Mouse (Mus musculus): ENCODE data around the gene Lhpp. TPM values are rescaled to one million over a fixed set of nuclear protein-coding genes. Genes with fewer than 3 reads are reported as not detected.

Gene Lhpp
- 25.5 and 28.9 TPM in 2 replicates for polyA plus RNA-seq (2015; fragmentation: Nextera tagmentation; extraction: Ambion mirVana)

- H3K27me3 ChIP-seq (replicated peaks) = peaks cover 12% of the 10 kb centered on the region
- H3K9ac ChIP-seq = peak within 1 kb of the TSS; percentile 80
- H3K4me2 ChIP-seq = peak within 1 kb of the TSS; percentile 73
- ATAC-seq (ENCODE audit: extremely low read depth, insufficient number of reproducible peaks, low FRiP score, low TSS enrichment) = peak; percentile 70
- no peaks in the 10 kb centered on the region for H3K9me3 ChIP-seq
- H3K4me1 ChIP-seq = peaks cover 12% of the 10 kb centered on the region
- WGBS = 7% methylated on average over 44 of the region's 44 CpGs
- H3K36me3 ChIP-seq = no peaks in the 10 kb centered on the region
- peak within 1 kb of the TSS; percentile 65 for H3K4me3 ChIP-seq
- H3K27ac ChIP-seq (replicated peaks) = no peak within 1 kb of the TSS
Observed at GRCm38 (mm10) chr7:132610468-132611318, at the start of gene Lhpp. Gene Lhpp, plus strand, starts transcription at chr7:132610638.

- WGBS = 20% methylated on average over 1 of the region's 1 CpGs
- H3K4me1 ChIP-seq = peaks cover 19% of the 10 kb centered on the region
- no peak overlapping the region for H3K4me3 ChIP-seq
- H3K27ac ChIP-seq (replicated peaks) = no peak overlapping the region
- H3K4me2 ChIP-seq = no peak overlapping the region
- ATAC-seq (ENCODE audit: extremely low read depth, insufficient number of reproducible peaks, low FRiP score, low TSS enrichment) = no peak
- H3K9me3 ChIP-seq = no peaks in the 10 kb centered on the region
- H3K36me3 ChIP-seq = peaks cover 84% of the 10 kb centered on the region
- no peaks in the 10 kb centered on the region for H3K27me3 ChIP-seq (replicated peaks)
- no peak overlapping the region for H3K9ac ChIP-seq
Observed at GRCm38 (mm10) chr7:132565831-132566230, 44.6 kb upstream of the Lhpp start.

GRCm38 (mm10) chr7:132568817-132569216, 41.6 kb upstream of the Lhpp start:
- Histone ChIP-seq H3K4me1 (peaks cover 46% of the 10 kb centered on the region), H3K27me3 (replicated peaks) (no peaks in the 10 kb centered on the region), H3K9ac (no peak overlapping the region), H3K4me2 (no peak overlapping the region), H3K4me3 (no peak overlapping the region), H3K9me3 (no peaks in the 10 kb centered on the region), H3K27ac (replicated peaks) (no peak overlapping the region), H3K36me3 (peaks cover 54% of the 10 kb centered on the region)
- no peak for ATAC-seq (ENCODE audit: extremely low read depth, insufficient number of reproducible peaks, low FRiP score, low TSS enrichment)
- WGBS = 93% methylated on average over 6 of the region's 6 CpGs

- 32% methylated on average over 5 of the region's 5 CpGs for WGBS
- peaks cover 57% of the 10 kb centered on the region for H3K4me1 ChIP-seq
- H3K4me2 ChIP-seq = peak overlapping the region; percentile 17
- no peaks in the 10 kb centered on the region for H3K9me3 ChIP-seq
- ATAC-seq (ENCODE audit: extremely low read depth, insufficient number of reproducible peaks, low FRiP score, low TSS enrichment) = peak; percentile 59; the same call in 1 of the 2 replicates
- peak overlapping the region; percentile 80 for H3K27ac ChIP-seq (replicated peaks)
- peak overlapping the region; percentile 67 for H3K9ac ChIP-seq
- no peak overlapping the region for H3K4me3 ChIP-seq
- H3K36me3 ChIP-seq = peaks cover 42% of the 10 kb centered on the region
- no peaks in the 10 kb centered on the region for H3K27me3 ChIP-seq (replicated peaks)
Observed at GRCm38 (mm10) chr7:132570071-132570470, 40.4 kb upstream of the Lhpp start.

GRCm38 (mm10) chr7:132571481-132571880, 39.0 kb upstream of the Lhpp start:
- Histone ChIP-seq H3K9ac (no peak overlapping the region), H3K27me3 (replicated peaks) (no peaks in the 10 kb centered on the region), H3K4me1 (peaks cover 61% of the 10 kb centered on the region), H3K36me3 (peaks cover 34% of the 10 kb centered on the region), H3K4me3 (no peak overlapping the region), H3K27ac (replicated peaks) (0 out of 2 replicates have a peak overlapping the region, but pooled peaks have one; percentile 16), H3K9me3 (no peaks in the 10 kb centered on the region), H3K4me2 (peak overlapping the region; percentile 20)
- no peak for ATAC-seq (ENCODE audit: extremely low read depth, insufficient number of reproducible peaks, low FRiP score, low TSS enrichment)
- WGBS = 72% methylated on average over 8 of the region's 8 CpGs

GRCm38 (mm10) chr7:132572738-132573137, 37.7 kb upstream of the Lhpp start:
- peak overlapping the region; percentile 16; the same call in 1 of the 2 replicates for H3K4me2 ChIP-seq
- peak overlapping the region; percentile 65 for H3K27ac ChIP-seq (replicated peaks)
- no peak overlapping the region for H3K4me3 ChIP-seq
- no peaks in the 10 kb centered on the region; the same call in 1 of the 2 replicates for H3K27me3 ChIP-seq (replicated peaks)
- WGBS = 60% methylated on average over 3 of the region's 3 CpGs
- peaks cover 22% of the 10 kb centered on the region for H3K36me3 ChIP-seq
- H3K4me1 ChIP-seq = peaks cover 67% of the 10 kb centered on the region
- H3K9ac ChIP-seq = no peak overlapping the region
- no peak for ATAC-seq (ENCODE audit: extremely low read depth, insufficient number of reproducible peaks, low FRiP score, low TSS enrichment)
- H3K9me3 ChIP-seq = no peaks in the 10 kb centered on the region

GRCm38 (mm10) chr7:132573205-132573604, 37.2 kb upstream of the Lhpp start:
- no peaks in the 10 kb centered on the region; the same call in 1 of the 2 replicates for H3K27me3 ChIP-seq (replicated peaks)
- H3K4me3 ChIP-seq = no peak overlapping the region
- peaks cover 67% of the 10 kb centered on the region for H3K4me1 ChIP-seq
- no peak for ATAC-seq (ENCODE audit: extremely low read depth, insufficient number of reproducible peaks, low FRiP score, low TSS enrichment)
- WGBS = 69% methylated on average over 6 of the region's 6 CpGs
- H3K36me3 ChIP-seq = peaks cover 17% of the 10 kb centered on the region
- peak overlapping the region; percentile 65 for H3K27ac ChIP-seq (replicated peaks)
- H3K9ac ChIP-seq = no peak overlapping the region
- H3K4me2 ChIP-seq = peak overlapping the region; percentile 16; the same call in 1 of the 2 replicates
- no peaks in the 10 kb centered on the region for H3K9me3 ChIP-seq

- Histone ChIP-seq H3K27ac (replicated peaks) (no peak overlapping the region), H3K4me3 (no peak overlapping the region), H3K9me3 (no peaks in the 10 kb centered on the region; the same call in 1 of the 2 replicates), H3K27me3 (replicated peaks) (no peaks in the 10 kb centered on the region; the same call in 1 of the 2 replicates), H3K4me2 (peak overlapping the region; percentile 74), H3K9ac (no peak overlapping the region), H3K4me1 (peaks cover 62% of the 10 kb centered on the region), H3K36me3 (peaks cover 3% of the 10 kb centered on the region)
- WGBS = 91% methylated on average over 5 of the region's 5 CpGs
- no peak for ATAC-seq (ENCODE audit: extremely low read depth, insufficient number of reproducible peaks, low FRiP score, low TSS enrichment)
Observed at GRCm38 (mm10) chr7:132574646-132575045, 35.8 kb upstream of the Lhpp start.

- ATAC-seq (ENCODE audit: extremely low read depth, insufficient number of reproducible peaks, low FRiP score, low TSS enrichment) = peak; percentile 77
- no peaks in the 10 kb centered on the region; the same call in 1 of the 2 replicates for H3K27me3 ChIP-seq (replicated peaks)
- peak overlapping the region; percentile 98 for H3K27ac ChIP-seq (replicated peaks)
- H3K4me1 ChIP-seq = peaks cover 53% of the 10 kb centered on the region
- WGBS = 0% methylated on average over 12 of the region's 13 CpGs
- H3K4me3 ChIP-seq = peak overlapping the region; percentile 81
- H3K36me3 ChIP-seq = no peaks in the 10 kb centered on the region
- no peaks in the 10 kb centered on the region; the same call in 1 of the 2 replicates for H3K9me3 ChIP-seq
- H3K4me2 ChIP-seq = peak overlapping the region; percentile 74
- H3K9ac ChIP-seq = peak overlapping the region; percentile 92
Observed at GRCm38 (mm10) chr7:132575623-132576022, 34.8 kb upstream of the Lhpp start.

- Histone ChIP-seq H3K27ac (replicated peaks) (peak within 1 kb of the TSS; percentile 98), H3K27me3 (replicated peaks) (no peaks in the 10 kb centered on the region; the same call in 1 of the 2 replicates), H3K9ac (peak within 1 kb of the TSS; percentile 92), H3K4me1 (peaks cover 48% of the 10 kb centered on the region), H3K4me2 (peak within 1 kb of the TSS; percentile 74), H3K9me3 (no peaks in the 10 kb centered on the region; the same call in 1 of the 2 replicates), H3K36me3 (no peaks in the 10 kb centered on the region), H3K4me3 (peak within 1 kb of the TSS; percentile 81)
- ATAC-seq (ENCODE audit: extremely low read depth, insufficient number of reproducible peaks, low FRiP score, low TSS enrichment) = peak; percentile 94
- under 1% methylated on average over 49 of the region's 49 CpGs for WGBS
Observed at GRCm38 (mm10) chr7:132576116-132576650, 34.3 kb upstream of the Lhpp start, which contains the start of gene Oat. Gene Oat, minus strand, starts transcription at chr7:132576398.

GRCm38 (mm10) chr7:132576891-132577290, 33.5 kb upstream of the Lhpp start:
- H3K36me3 ChIP-seq = no peaks in the 10 kb centered on the region

More at GRCm38 (mm10) chr7:132576891-132577290, 33.5 kb upstream of the Lhpp start:
- ATAC-seq (ENCODE audit: extremely low read depth, insufficient number of reproducible peaks, low FRiP score, low TSS enrichment) = no peak
- Histone ChIP-seq H3K4me3 (peak overlapping the region; percentile 81; the same call in 1 of the 2 replicates), H3K9ac (peak overlapping the region; percentile 78; the same call in 1 of the 2 replicates), H3K4me2 (peak overlapping the region; percentile 74), H3K27me3 (replicated peaks) (no peaks in the 10 kb centered on the region; the same call in 1 of the 2 replicates), H3K4me1 (peaks cover 41% of the 10 kb centered on the region), H3K9me3 (no peaks in the 10 kb centered on the region; the same call in 1 of the 2 replicates), H3K27ac (replicated peaks) (peak overlapping the region; percentile 98)
- 44% methylated on average over 4 of the region's 4 CpGs for WGBS
